Mouse (Mus musculus) G1E (cell line): ENCODE data around the gene Tmod1. TPM values are rescaled to one million over a fixed set of nuclear protein-coding genes. Genes with fewer than 3 reads are reported as not detected.

Source experiments
- ATAC-seq: 2 replicates; pipeline ENCODE4 v1.8.0; 2016; ENCODE audit warnings: mild to moderate bottlenecking; ENCODE audit not compliant: insufficient number of reproducible peaks, poor library complexity, low FRiP score, severe bottlenecking; ENCODE audit errors: extremely low read depth
- DNase-seq: peaks from one replicate; pipeline ENCODE4 v3.0.0; 2012; ENCODE audit warnings: low spot score
- H3K27me3 ChIP-seq: 2 replicates; pipeline ENCODE4 v1.6.1; 2012; ENCODE audit warnings: mild to moderate bottlenecking, low read length, inconsistent platforms; ENCODE audit not compliant: insufficient read depth
- H3K36me3 ChIP-seq: replicated peaks from 2 replicates; pipeline ENCODE3; 2012; ENCODE audit warnings: mild to moderate bottlenecking, inconsistent platforms
- H3K4me1 ChIP-seq: 2 replicates; pipeline ENCODE4 v1.6.1; 2012; ENCODE audit warnings: low read depth, low read length, inconsistent platforms, mixed read lengths; ENCODE audit not compliant: insufficient read depth
- H3K4me3 ChIP-seq: 2 replicates; pipeline ENCODE4 v1.5.1; 2012; ENCODE audit warnings: low read depth, mild to moderate bottlenecking, inconsistent platforms, low read length, moderate library complexity, mixed read lengths
- H3K9me3 ChIP-seq: replicated peaks from 2 replicates; pipeline ENCODE4 v1.6.1; 2012; ENCODE audit warnings: inconsistent platforms
- CTCF ChIP-seq: IDR thresholded peaks from 2 replicates; pipeline ENCODE4 v1.5.1; 2012; ENCODE audit warnings: low read depth, low read length, inconsistent platforms, mixed read lengths
- GATA1 ChIP-seq: IDR thresholded peaks from 2 replicates; pipeline ENCODE4 v1.6.1; 2012; ENCODE audit warnings: borderline replicate concordance, low read length, inconsistent platforms, mixed read lengths
- GATA2 ChIP-seq: IDR thresholded peaks from 2 replicates; pipeline ENCODE4 v1.6.1; 2012; ENCODE audit warnings: low read depth, low read length, inconsistent platforms, borderline replicate concordance
- POLR2AphosphoS5 ChIP-seq: IDR thresholded peaks from 2 replicates; pipeline ENCODE4 v1.6.1; 2012; ENCODE audit warnings: low read depth, low read length, inconsistent platforms; ENCODE audit not compliant: insufficient replicate concordance
- TAL1 ChIP-seq: conservative IDR thresholded peaks from 2 replicates; pipeline ENCODE4 v1.6.1; 2012; ENCODE audit warnings: low read depth, low read length, inconsistent platforms, mixed read lengths
- polyA plus RNA-seq: library from polyadenylated mRNA; stranded (reverse); fragments of >175 nt; gene quantifications from 2 replicates; pipeline ENCODE4 v1.2.3, GENCODE M21; 2012
- total RNA-seq, 2 experiments: library from RNA; stranded (forward) in 1 of 2; stranded (reverse) in 1 of 2; fragments of 200-1000 nt in 1 of 2; fragments of >200 nt in 1 of 2; fragmentation: Nextera tagmentation in 1 of 2; gene quantifications; 2 replicates each; pipeline ENCODE4 v1.2.3; 2014 to 2017

Gene Tmod1
- total and polyA plus RNA-seq, 3 experiments, result 0.64 to 14.6 (median 1.1) TPM

- Histone ChIP-seq H3K36me3 (no peaks in the 10 kb centered on the region), H3K9me3 (no peaks in the 10 kb centered on the region), H3K4me3 (no peak overlapping the region; the same call in 1 of the 2 replicates), H3K27me3 (peaks cover 20% of the 10 kb centered on the region), H3K4me1 (peaks cover 52% of the 10 kb centered on the region)
- TF ChIP-seq GATA2 (no peak), TAL1 (no peak), CTCF (no peak), GATA1 (no peak), POLR2AphosphoS5 (no peak)
- ATAC-seq, result no peak
- no peak for DNase-seq
Measured at GRCm38 (mm10) chr4:46043361-46043760, 4.6 kb downstream of the Tmod1 start.

GRCm38 (mm10) chr4:46047971-46048370, 9.2 kb downstream of the Tmod1 start:
- H3K4me3 ChIP-seq, result no peak overlapping the region
- TF ChIP-seq POLR2AphosphoS5, result no peak
- no peak for TF ChIP-seq CTCF
- no peak for TF ChIP-seq GATA2
- no peak for TF ChIP-seq TAL1
- no peak for TF ChIP-seq GATA1
- H3K36me3 ChIP-seq, result no peaks in the 10 kb centered on the region
- ATAC-seq, result no peak
- DNase-seq, result no peak
- H3K9me3 ChIP-seq, result no peaks in the 10 kb centered on the region
- H3K4me1 ChIP-seq, result peaks cover 7% of the 10 kb centered on the region
- peaks cover 6% of the 10 kb centered on the region; the same call in 1 of the 2 replicates for H3K27me3 ChIP-seq

- peaks cover 2% of the 10 kb centered on the region; the same call in 1 of the 2 replicates for H3K27me3 ChIP-seq
- ATAC-seq, result no peak
- TF ChIP-seq GATA2, result no peak
- no peak for TF ChIP-seq TAL1
- TF ChIP-seq GATA1, result no peak
- TF ChIP-seq CTCF, result no peak
- no peak for TF ChIP-seq POLR2AphosphoS5
- no peak overlapping the region for H3K4me3 ChIP-seq
- H3K36me3 ChIP-seq, result no peaks in the 10 kb centered on the region
- no peak for DNase-seq
- no peaks in the 10 kb centered on the region for H3K9me3 ChIP-seq
- peaks cover 3% of the 10 kb centered on the region; the same call in 1 of the 2 replicates for H3K4me1 ChIP-seq
Measured at GRCm38 (mm10) chr4:46048418-46048817, 9.7 kb downstream of the Tmod1 start.

GRCm38 (mm10) chr4:46053323-46054107, 14.8 kb downstream of the Tmod1 start:
- ATAC-seq (no peak), DNase-seq (no peak)
- Histone ChIP-seq H3K27me3 (peaks cover 2% of the 10 kb centered on the region; the same call in 1 of the 2 replicates), H3K9me3 (peaks cover 5% of the 10 kb centered on the region; the same call in 1 of the 2 replicates), H3K4me1 (no peaks in the 10 kb centered on the region), H3K4me3 (no peak overlapping the region), H3K36me3 (no peaks in the 10 kb centered on the region)
- TF ChIP-seq TAL1 (no peak), GATA2 (no peak), GATA1 (no peak), CTCF (no peak), POLR2AphosphoS5 (no peak)

- no peaks in the 10 kb centered on the region for H3K36me3 ChIP-seq
- H3K4me1 ChIP-seq, result no peaks in the 10 kb centered on the region
- peaks cover 2% of the 10 kb centered on the region; the same call in 1 of the 2 replicates for H3K27me3 ChIP-seq
- ATAC-seq, result no peak
- H3K4me3 ChIP-seq, result no peak overlapping the region
- no peak for TF ChIP-seq CTCF
- TF ChIP-seq POLR2AphosphoS5, result no peak
- no peak for TF ChIP-seq GATA2
- TF ChIP-seq TAL1, result no peak
- TF ChIP-seq GATA1, result no peak
- peaks cover 5% of the 10 kb centered on the region; the same call in 1 of the 2 replicates for H3K9me3 ChIP-seq
- no peak for DNase-seq
Measured at GRCm38 (mm10) chr4:46056163-46056562, 17.4 kb downstream of the Tmod1 start.

- no peak for ATAC-seq
- H3K27me3 ChIP-seq, result no peaks in the 10 kb centered on the region; the same call in 1 of the 2 replicates
- H3K4me1 ChIP-seq, result 0 out of 2 replicates have a peak, but pooled peaks cover 3% of the 10 kb centered on the region
- peaks cover 5% of the 10 kb centered on the region; the same call in 1 of the 2 replicates for H3K9me3 ChIP-seq
- DNase-seq, result no peak
- H3K4me3 ChIP-seq, result no peak overlapping the region
- TF ChIP-seq POLR2AphosphoS5 (no peak), GATA2 (no peak), CTCF (no peak), GATA1 (no peak), TAL1 (no peak)
- H3K36me3 ChIP-seq, result no peaks in the 10 kb centered on the region
Measured at GRCm38 (mm10) chr4:46061259-46061962, 22.7 kb downstream of the Tmod1 start.
